Mouse (Mus musculus): ENCODE data around the gene Cdh3. TPM values are rescaled to one million over a fixed set of nuclear protein-coding genes. Genes with fewer than 3 reads are reported as not detected.

The Cdh3 gene
- polyA plus RNA-seq, 1 experiment = 33.3 TPM

DNA sequence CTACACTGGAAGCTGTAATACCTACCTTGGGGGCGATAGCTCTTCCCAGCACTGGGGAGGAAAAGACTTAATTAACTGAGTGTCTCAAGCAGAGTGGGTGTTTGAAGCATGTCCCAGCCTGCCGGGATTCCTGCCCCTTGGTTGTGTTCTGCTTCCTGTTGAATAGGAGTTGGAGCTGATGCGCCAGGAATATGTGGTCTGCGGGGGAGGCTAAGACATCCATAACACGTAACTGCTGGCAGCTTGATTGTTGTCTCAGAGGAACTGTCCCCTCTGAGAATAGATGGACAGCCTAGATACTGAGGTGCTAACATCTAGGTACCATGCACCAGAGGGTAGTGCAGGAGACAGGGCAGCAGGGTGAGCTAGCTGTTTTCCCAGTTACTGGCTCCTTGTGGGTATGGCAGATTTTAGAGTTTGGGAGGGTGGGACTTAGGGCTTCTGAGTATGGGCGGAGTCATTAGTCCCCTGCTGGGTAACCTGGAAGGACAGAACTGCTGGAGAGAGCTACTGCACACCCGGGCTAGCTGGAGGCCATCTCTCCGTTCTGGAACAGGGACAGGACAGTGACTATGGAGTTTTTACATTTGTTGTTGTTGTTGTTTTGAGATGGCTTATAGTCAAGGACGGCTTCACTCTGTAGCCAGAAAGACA lies 18.0 kb downstream of the Cdh3 start:
- TF ChIP-seq POLR2A (IDR thresholded peaks at IDR 0.05; ENCODE audit: insufficient read depth, low read length) (no peak), CTCF (IDR thresholded peaks at IDR 0.05; ENCODE audit: low read depth, low read length) (no peak), EP300 (IDR thresholded peaks at IDR 0.05; ENCODE audit: insufficient read depth, low read depth, low read length) (0 out of 2 replicates have a peak, but pooled peaks have one; percentile 13)
- Histone ChIP-seq H3K27ac (ENCODE audit: insufficient read depth, low read length) (peak overlapping the region; percentile 34; the same call in 1 of the 2 replicates), H3K27me3 (ENCODE audit: control insufficient read depth, insufficient read depth, low read length, poor library complexity, severe bottlenecking) (no peaks in the 10 kb centered on the region), H3K36me3 (ENCODE audit: control insufficient read depth, insufficient read depth, low read length, poor library complexity, severe bottlenecking) (peaks cover 2% of the 10 kb centered on the region), H3K4me1 (ENCODE audit: control insufficient read depth, insufficient read depth, low read length) (peaks cover 6% of the 10 kb centered on the region), H3K4me3 (ENCODE audit: low read depth, low read length) (no peak overlapping the region), H3K9me3 (replicated peaks; ENCODE audit: control insufficient read depth, insufficient read depth, low read length, poor library complexity, severe bottlenecking) (0 out of 2 replicates have a peak, but pooled peaks cover 4% of the 10 kb centered on the region), H3K9ac (ENCODE audit: low read depth, poor library complexity, severe bottlenecking) (0 out of 2 replicates have a peak overlapping the region, but pooled peaks have one; percentile 6)

DNA sequence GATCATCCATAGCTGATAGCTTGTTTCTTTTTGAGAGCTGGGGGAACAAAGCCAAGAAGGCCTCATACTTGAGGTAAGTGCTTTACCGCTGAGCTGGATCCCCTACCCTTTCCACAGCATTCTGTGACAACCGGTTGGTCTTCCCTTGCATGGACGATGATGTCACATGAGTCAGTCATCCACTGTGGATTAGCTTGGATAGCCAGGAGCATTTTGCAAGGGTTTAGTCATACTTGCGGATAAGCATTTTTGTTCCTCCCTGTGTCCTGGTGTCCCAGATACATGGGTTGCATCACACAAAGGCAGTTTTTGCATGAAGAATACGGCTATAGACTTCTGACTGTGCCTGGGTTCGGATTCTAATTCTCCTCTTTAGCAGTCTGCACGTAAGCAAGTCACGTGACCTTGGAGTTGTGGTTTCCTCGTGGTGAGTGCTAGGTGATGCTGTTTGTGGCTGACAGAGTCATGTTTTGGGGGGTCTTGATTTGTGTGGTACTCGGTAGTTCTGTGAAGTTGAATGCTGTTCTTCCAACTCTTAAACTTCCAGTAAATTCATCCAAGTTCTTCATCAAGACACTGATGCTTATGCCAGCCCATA lies 19.3 kb downstream of the Cdh3 start:
- Histone ChIP-seq H3K27ac (ENCODE audit: insufficient read depth, low read length) (no peak overlapping the region), H3K36me3 (ENCODE audit: control insufficient read depth, insufficient read depth, low read length, poor library complexity, severe bottlenecking) (peaks cover 2% of the 10 kb centered on the region; the same call in 1 of the 2 replicates), H3K27me3 (ENCODE audit: control insufficient read depth, insufficient read depth, low read length, poor library complexity, severe bottlenecking) (no peaks in the 10 kb centered on the region), H3K9ac (ENCODE audit: low read depth, poor library complexity, severe bottlenecking) (no peak overlapping the region), H3K9me3 (replicated peaks; ENCODE audit: control insufficient read depth, insufficient read depth, low read length, poor library complexity, severe bottlenecking) (no peaks in the 10 kb centered on the region), H3K4me1 (ENCODE audit: control insufficient read depth, insufficient read depth, low read length) (peaks cover 6% of the 10 kb centered on the region), H3K4me3 (ENCODE audit: low read depth, low read length) (no peak overlapping the region)
- no peak for TF ChIP-seq POLR2A (IDR thresholded peaks at IDR 0.05; ENCODE audit: insufficient read depth, low read length)
- TF ChIP-seq EP300 (IDR thresholded peaks at IDR 0.05; ENCODE audit: insufficient read depth, low read depth, low read length) = no peak
- TF ChIP-seq CTCF (IDR thresholded peaks at IDR 0.05; ENCODE audit: low read depth, low read length) = no peak

GRCm38 (mm10) chr8:106530566-106530965 lies 19.9 kb downstream of the Cdh3 start:
- Histone ChIP-seq H3K27me3 (ENCODE audit: control insufficient read depth, insufficient read depth, low read length, poor library complexity, severe bottlenecking) (no peaks in the 10 kb centered on the region), H3K36me3 (ENCODE audit: control insufficient read depth, insufficient read depth, low read length, poor library complexity, severe bottlenecking) (peaks cover 2% of the 10 kb centered on the region; the same call in 1 of the 2 replicates), H3K4me1 (ENCODE audit: control insufficient read depth, insufficient read depth, low read length) (peaks cover 6% of the 10 kb centered on the region), H3K9me3 (replicated peaks; ENCODE audit: control insufficient read depth, insufficient read depth, low read length, poor library complexity, severe bottlenecking) (no peaks in the 10 kb centered on the region), H3K9ac (ENCODE audit: low read depth, poor library complexity, severe bottlenecking) (no peak overlapping the region), H3K4me3 (ENCODE audit: low read depth, low read length) (no peak overlapping the region), H3K27ac (ENCODE audit: insufficient read depth, low read length) (no peak overlapping the region)
- TF ChIP-seq POLR2A (IDR thresholded peaks at IDR 0.05; ENCODE audit: insufficient read depth, low read length) (no peak), CTCF (IDR thresholded peaks at IDR 0.05; ENCODE audit: low read depth, low read length) (peak; percentile 72)

- Histone ChIP-seq H3K4me3 (ENCODE audit: low read depth, low read length) (no peak overlapping the region), H3K9me3 (replicated peaks; ENCODE audit: control insufficient read depth, insufficient read depth, low read length, poor library complexity, severe bottlenecking) (no peaks in the 10 kb centered on the region), H3K36me3 (ENCODE audit: control insufficient read depth, insufficient read depth, low read length, poor library complexity, severe bottlenecking) (peaks cover 13% of the 10 kb centered on the region), H3K27me3 (ENCODE audit: control insufficient read depth, insufficient read depth, low read length, poor library complexity, severe bottlenecking) (no peaks in the 10 kb centered on the region), H3K27ac (ENCODE audit: insufficient read depth, low read length) (no peak overlapping the region), H3K9ac (ENCODE audit: low read depth, poor library complexity, severe bottlenecking) (no peak overlapping the region), H3K4me1 (ENCODE audit: control insufficient read depth, insufficient read depth, low read length) (peaks cover under 1% of the 10 kb centered on the region)
- TF ChIP-seq EP300 (IDR thresholded peaks at IDR 0.05; ENCODE audit: insufficient read depth, low read depth, low read length) (no peak), POLR2A (IDR thresholded peaks at IDR 0.05; ENCODE audit: insufficient read depth, low read length) (no peak), CTCF (IDR thresholded peaks at IDR 0.05; ENCODE audit: low read depth, low read length) (no peak)
Observed at GRCm38 (mm10) chr8:106533709-106534108, 23.0 kb downstream of the Cdh3 start.

- H3K4me3 ChIP-seq (ENCODE audit: low read depth, low read length) = no peak overlapping the region
- H3K4me1 ChIP-seq (ENCODE audit: control insufficient read depth, insufficient read depth, low read length) = no peaks in the 10 kb centered on the region
- H3K36me3 ChIP-seq (ENCODE audit: control insufficient read depth, insufficient read depth, low read length, poor library complexity, severe bottlenecking) = peaks cover 13% of the 10 kb centered on the region
- TF ChIP-seq EP300 (IDR thresholded peaks at IDR 0.05; ENCODE audit: insufficient read depth, low read depth, low read length) (no peak), CTCF (IDR thresholded peaks at IDR 0.05; ENCODE audit: low read depth, low read length) (peak; percentile 68), POLR2A (IDR thresholded peaks at IDR 0.05; ENCODE audit: insufficient read depth, low read length) (no peak)
- H3K9ac ChIP-seq (ENCODE audit: low read depth, poor library complexity, severe bottlenecking) = no peak overlapping the region
- no peak overlapping the region for H3K27ac ChIP-seq (ENCODE audit: insufficient read depth, low read length)
- H3K9me3 ChIP-seq (replicated peaks; ENCODE audit: control insufficient read depth, insufficient read depth, low read length, poor library complexity, severe bottlenecking) = no peaks in the 10 kb centered on the region
- H3K27me3 ChIP-seq (ENCODE audit: control insufficient read depth, insufficient read depth, low read length, poor library complexity, severe bottlenecking) = no peaks in the 10 kb centered on the region
Observed at GRCm38 (mm10) chr8:106534449-106534848, 23.8 kb downstream of the Cdh3 start.

DNA sequence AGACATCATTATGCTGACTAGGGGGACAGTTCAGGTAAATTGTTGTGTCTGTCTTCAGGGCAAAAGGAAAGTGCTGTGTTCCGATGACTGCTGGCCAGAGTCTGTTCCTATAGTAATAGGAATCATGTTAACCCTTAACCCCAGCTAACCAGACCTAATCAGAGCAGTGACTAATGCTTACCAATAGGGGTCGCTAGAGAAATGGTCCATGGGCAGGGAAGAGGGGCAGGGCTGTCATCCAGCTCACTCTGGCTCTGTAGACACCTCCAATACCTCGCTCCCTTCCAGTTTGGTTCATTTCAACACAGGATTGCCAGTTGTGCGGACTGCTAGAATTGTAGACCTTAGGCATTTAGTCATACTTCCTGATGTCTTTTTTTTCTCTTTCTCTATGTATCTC lies 24.8 kb downstream of the Cdh3 start:
- Histone ChIP-seq H3K27ac (ENCODE audit: insufficient read depth, low read length) (no peak overlapping the region), H3K36me3 (ENCODE audit: control insufficient read depth, insufficient read depth, low read length, poor library complexity, severe bottlenecking) (peaks cover 16% of the 10 kb centered on the region), H3K4me3 (ENCODE audit: low read depth, low read length) (no peak overlapping the region), H3K4me1 (ENCODE audit: control insufficient read depth, insufficient read depth, low read length) (no peaks in the 10 kb centered on the region), H3K9ac (ENCODE audit: low read depth, poor library complexity, severe bottlenecking) (no peak overlapping the region), H3K9me3 (replicated peaks; ENCODE audit: control insufficient read depth, insufficient read depth, low read length, poor library complexity, severe bottlenecking) (no peaks in the 10 kb centered on the region), H3K27me3 (ENCODE audit: control insufficient read depth, insufficient read depth, low read length, poor library complexity, severe bottlenecking) (no peaks in the 10 kb centered on the region)
- TF ChIP-seq CTCF (IDR thresholded peaks at IDR 0.05; ENCODE audit: low read depth, low read length) (peak; percentile 83), POLR2A (IDR thresholded peaks at IDR 0.05; ENCODE audit: insufficient read depth, low read length) (no peak)
